Mouse (Mus musculus): ENCODE results near the gene Gm2244. TPM values are rescaled to one million over a fixed set of nuclear protein-coding genes. Genes with fewer than 3 reads are reported as not detected.
"Not testable (repeated sequence)": the region's sequence is repeated elsewhere in the genome, so short reads cannot be mapped to it uniquely, and the experiment has no call there.

The Gm2244 gene
- not detected in 2 replicates for polyA plus RNA-seq (2015; fragmentation: Nextera tagmentation; extraction: Ambion mirVana)

DNA sequence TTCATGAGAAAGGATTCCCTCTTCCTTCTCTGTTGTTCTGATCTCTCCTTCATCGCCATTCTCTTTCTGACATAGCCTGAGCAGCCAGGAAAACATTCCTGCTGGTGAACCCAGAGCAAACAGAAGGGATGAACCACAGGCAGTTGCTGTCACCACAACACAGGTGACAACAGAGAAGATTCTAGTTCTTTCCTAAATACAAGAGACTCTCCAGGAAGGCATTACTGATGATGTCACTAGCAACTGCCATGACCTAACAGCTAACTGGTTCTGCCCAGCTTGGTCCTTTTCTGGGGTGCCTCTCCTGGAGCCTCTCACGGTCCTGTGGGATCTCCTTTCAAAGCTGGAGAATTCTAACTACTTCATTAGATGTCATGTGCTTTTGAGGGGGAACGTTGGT is at the start of gene Gm2244:
Gm2244 (minus strand) TSS at position 101 of the 400 bp plus-strand sequence.
- WGBS, result 83% methylated on average over 1 of the region's 3 CpGs
- H3K4me3 ChIP-seq (replicated peaks); H3K27me3 ChIP-seq (replicated peaks); ATAC-seq (ENCODE audit: insufficient read depth, low FRiP score, low read depth); H3K36me3 ChIP-seq; H3K9me3 ChIP-seq; H3K4me1 ChIP-seq; H3K4me2 ChIP-seq; H3K9ac ChIP-seq; H3K27ac ChIP-seq: not testable (repeated sequence)

- not testable (repeated sequence) for ATAC-seq (ENCODE audit: insufficient read depth, low FRiP score, low read depth); H3K36me3 ChIP-seq; H3K4me1 ChIP-seq; H3K9ac ChIP-seq; H3K9me3 ChIP-seq; H3K27ac ChIP-seq; H3K27me3 ChIP-seq (replicated peaks)
- H3K4me2 ChIP-seq, result peak within 1 kb of the TSS; percentile 51
- WGBS, result 3% methylated on average over 7 of the region's 62 CpGs
- H3K4me3 ChIP-seq (replicated peaks), result peak within 1 kb of the TSS; percentile 47
Observed at GRCm38 (mm10) chr14:19584804-19585667, 35.3 kb upstream of the Gm2244 start, which contains the start of gene Gm2237. Gm2237 (minus strand) TSS chr14:19585135.

Other genes with a start within 250 kb of the Gm2244 start
- gene Gm21738, start 131.0 kb downstream of the Gm2244 start, polyA plus RNA-seq (2015; fragmentation: Nextera tagmentation; extraction: Ambion mirVana), result 0.32 and 0.46 TPM in 2 replicates
- 1.9 and 2.3 TPM in 2 replicates for gene Gm2237, start 35.2 kb upstream of the Gm2244 start, polyA plus RNA-seq (2015; fragmentation: Nextera tagmentation; extraction: Ambion mirVana)
- gene Gm5458, start 52.6 kb upstream of the Gm2244 start, polyA plus RNA-seq (2015; fragmentation: Nextera tagmentation; extraction: Ambion mirVana), result not detected in 2 replicates
- 73.8 and 75.1 TPM in 2 replicates for gene Nid2, start 201.3 kb upstream of the Gm2244 start, polyA plus RNA-seq (2015; fragmentation: Nextera tagmentation; extraction: Ambion mirVana)

All from stomach, embryonic 15.5 days (tissue).